Mouse (Mus musculus) left cerebral cortex, adult 18-20 months (tissue): ENCODE data around the gene Myo18b. TPM values are rescaled to one million over a fixed set of nuclear protein-coding genes. Genes with fewer than 3 reads are reported as not detected.

Source experiments
- DNase-seq, 2 experiments: peaks; one replicate each; pipeline ENCODE4 v3.0.0; 2021 to 2022; ENCODE audit warnings: low spot score in 2 of 2, mixed read lengths in 1 of 2
- total RNA-seq, 2 experiments: library from RNA; stranded (reverse); gene quantifications; 2 replicates each; pipeline ENCODE4 v1.2.3; 2021

Myo18b gene
- total RNA-seq, 2 experiments from 2014 or later, result 1.1 to 1.7 TPM

DNA sequence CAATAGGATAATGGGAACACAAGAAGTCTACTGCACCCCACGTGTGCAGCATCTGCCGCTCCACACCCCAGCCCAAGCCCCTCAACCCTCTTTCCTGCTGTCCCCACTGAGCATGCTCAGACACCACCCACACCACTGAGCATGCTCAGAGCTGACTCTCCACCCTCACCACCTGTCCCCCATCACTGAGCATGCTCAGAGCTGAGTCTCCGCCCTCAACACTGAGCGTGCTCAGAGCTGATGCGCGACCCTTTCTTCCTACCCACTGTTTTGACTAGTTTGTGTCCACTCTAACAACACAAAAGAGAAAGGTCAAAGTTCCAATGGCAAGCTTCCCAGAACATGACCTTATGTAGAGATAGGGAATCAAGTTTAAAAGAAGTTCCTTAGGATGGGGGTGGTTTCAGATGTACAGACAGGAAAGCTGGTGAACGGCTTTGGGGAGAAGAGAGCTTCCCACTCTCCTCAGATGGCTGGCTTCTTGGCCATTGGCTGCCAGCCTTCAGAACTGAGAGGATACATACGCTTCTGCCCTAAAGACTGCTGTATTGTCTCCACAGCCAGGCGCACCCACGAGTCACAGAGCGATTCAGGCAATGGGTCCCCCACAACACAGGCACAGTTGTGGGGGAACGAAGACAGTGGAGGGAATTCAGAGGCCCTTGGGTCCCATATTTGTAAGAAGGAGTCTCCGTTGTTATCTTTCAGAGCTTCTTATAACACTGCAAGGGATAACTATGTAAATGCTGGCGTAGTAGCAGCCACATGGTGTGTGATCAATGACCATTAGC, 209.7 kb downstream of the Myo18b start:
- no peak for DNase-seq

DNA sequence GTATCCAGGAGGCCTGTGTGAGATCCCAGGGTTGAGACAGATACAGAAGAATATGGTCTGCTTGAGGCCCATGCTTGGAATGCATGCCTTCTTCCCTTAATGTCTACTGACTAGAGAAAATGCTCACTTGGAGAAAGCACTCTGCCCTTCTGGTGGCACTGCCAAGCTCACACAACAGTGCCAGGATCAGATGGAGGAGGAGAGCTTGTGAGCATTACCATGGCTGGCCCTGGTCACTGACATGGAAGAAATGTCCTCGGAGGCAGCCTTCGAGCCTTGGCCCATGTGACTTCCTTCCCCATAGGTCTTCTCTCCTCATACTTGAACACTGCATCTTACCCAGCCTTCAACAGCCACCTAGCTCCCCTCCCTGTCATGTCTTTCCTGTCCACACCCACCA, 216.9 kb downstream of the Myo18b start:
- no peak for DNase-seq

DNA sequence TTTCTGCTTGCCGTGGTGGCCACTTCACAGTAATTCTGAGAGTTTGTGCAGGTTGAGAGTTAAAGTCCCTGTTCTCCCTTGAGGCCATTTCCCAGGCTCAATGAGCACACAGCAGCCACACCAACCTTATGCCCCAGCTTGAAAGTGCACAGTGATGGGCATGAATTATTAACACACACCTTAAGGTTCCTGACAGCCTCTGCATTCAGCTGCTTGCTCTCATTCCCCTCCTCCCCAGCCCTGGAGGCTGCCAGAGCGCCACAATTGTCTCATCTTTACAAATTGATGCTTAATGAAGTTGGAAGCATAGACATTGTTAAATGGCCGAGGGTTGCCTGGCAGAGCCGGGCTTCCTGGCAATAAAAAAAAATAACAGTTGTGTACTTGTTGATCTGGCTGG, 218.0 kb downstream of the Myo18b start:
- no peak for DNase-seq

DNA sequence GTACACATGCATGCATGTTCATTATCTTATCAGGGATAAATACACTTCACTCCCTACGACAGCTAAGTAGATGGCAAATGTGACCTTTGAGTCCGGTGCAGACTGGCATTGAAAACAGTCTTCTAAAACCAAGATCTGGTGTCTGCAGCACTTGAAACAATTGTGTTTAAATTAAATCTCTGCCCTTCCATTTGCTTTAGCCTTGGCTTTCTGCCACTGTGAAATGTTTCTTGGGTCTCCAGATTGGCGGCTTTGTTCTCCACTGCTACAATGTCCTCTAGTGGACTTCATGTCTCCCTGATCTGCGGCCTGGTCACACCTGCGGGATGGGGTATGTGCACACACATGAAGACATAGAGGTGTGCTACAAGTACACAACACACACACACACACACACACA, 221.4 kb downstream of the Myo18b start:
- DNase-seq, result no peak

DNA sequence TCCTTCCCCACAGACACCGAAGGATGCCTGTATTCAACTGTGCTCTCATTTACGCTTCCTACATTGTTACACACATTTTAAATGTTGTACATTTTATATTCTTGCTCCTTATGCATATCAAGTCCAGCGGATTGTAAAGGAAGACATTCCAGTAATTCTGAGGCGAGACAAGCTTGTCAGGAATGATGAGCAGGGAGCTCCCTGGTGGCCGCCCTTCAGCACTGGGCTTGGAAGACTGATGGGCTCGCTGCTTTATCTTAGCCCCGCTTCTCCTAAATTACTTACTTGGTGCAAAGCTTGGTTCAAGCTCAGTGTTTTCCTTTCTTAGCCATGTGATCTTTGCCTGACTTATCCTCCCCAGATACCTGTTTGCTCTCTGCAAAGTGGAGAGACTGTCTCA, 223.7 kb downstream of the Myo18b start:
- DNase-seq, result no peak

DNA sequence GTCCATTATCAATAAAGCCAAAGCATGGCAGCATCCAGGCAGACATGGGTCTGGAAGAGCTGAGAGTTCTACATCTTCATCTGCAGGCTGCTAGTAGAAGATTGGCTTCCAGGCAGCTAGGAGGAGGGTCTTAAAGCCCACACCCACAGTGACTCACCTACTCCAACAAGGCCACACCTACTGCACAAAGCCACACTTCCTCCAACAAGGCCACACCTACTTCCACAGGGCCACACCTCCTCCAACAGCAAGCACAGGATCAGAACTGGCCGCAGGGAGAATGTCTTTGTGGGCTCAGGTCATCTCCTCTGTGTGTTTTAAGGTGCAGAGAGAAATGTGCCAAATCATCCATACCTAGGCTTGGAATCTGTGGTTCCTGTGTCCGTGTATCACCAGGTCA, 224.2 kb downstream of the Myo18b start:
- DNase-seq, result no peak

DNA sequence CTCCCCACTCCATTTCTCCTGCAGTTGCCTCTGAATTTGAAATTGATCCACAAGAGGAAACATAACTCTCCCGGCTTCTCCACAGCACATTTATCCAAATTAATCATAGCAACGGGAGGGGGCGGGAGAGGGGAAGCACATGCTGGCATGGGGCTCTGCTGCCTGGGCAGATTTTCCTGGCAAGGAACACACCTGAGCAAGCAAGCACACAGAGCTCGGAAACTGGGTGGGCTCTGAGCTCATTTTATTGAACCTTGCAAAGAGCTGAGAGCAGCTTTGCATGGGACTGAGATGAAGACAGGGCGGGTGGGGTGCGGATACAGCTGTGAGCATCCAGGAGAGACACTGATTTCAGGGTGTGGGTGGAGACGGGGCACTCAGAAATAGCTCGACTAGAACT, 229.0 kb downstream of the Myo18b start:
- DNase-seq, result peak; percentile 17 to 37

DNA sequence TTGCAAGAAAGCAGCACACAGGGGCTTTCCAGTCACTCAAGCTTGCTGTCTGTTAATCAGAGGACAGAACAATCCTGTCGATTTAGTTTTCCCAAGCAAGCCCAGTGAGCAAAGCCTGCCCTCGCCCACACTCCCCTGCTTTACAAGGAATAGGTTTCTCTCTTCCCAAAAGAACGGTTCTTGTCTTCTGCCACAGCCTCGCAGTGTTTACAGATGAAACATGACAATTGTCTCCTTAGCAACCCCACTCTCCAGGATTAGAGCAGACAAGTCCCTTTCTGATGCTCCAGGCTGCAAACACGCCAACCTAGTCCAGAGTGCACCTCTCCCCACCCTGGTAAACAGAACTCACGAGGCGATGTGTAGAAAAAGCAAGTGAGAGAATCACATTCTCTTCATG, 230.5 kb downstream of the Myo18b start:
- DNase-seq, result peak; percentile 25 to 28

DNA sequence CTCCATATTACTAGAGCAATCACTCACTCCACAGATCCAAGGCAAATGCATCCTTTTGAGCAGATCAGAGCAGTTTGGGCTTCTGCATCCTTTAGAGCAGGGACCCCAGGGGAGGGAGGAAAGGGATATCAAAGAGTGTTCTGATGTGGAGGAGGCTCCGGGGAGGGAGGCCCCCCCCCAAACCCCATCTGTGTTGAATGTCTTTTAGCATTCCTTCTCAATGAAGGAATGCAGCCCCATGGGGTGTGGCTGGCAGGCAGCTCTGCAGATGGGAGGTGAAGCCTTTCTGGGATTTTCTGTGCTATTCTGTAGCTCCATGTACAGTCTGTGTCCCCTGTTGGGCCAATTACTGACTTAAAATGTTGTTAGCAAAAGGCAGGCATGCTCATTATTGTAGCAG, 232.5 kb downstream of the Myo18b start:
- DNase-seq, result no peak

DNA sequence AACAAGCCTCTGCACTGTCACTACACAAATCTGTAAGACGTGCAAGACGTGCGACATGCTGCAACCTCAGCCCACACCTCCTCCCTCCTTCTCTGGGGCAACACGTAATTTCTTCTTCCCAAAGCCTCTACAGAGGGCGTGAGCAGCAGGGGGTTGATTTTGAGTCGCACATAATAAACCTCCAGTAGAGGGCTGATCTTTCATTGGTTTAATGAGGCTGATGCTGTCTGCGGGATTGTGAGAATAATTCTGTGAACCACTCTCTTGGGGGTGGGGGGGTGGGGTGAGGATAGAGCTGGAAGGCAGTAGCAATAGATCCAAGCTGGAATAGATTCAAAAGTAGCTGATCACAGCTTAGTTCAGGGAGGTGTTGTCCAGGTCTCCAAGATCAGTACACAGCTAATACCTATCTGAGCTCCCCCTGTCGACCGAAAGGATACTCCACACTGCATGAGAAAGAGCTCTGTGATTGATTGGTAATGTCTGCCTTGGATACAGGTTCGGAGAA, 235.2 kb downstream of the Myo18b start:
- no peak for DNase-seq

DNA sequence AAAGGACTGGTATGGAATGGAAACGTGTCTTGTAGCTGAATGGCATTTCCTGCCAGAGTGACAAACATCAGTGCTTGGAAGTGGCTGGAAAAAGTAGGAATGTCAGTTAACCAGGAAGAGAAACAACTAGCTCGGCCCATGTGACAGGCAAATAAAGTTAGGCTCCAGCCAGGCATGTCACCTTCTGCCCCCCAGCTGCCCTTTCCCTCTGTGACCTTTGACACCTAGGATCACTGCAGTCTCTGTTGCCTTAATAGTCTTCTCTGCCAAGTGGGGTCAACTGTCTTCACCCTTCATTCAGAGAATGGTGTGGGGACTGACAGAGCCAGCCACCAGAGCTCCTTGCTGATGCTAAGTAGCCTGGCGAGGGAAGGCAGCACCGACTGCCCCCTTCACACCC, 236.9 kb downstream of the Myo18b start:
- DNase-seq, result no peak

DNA sequence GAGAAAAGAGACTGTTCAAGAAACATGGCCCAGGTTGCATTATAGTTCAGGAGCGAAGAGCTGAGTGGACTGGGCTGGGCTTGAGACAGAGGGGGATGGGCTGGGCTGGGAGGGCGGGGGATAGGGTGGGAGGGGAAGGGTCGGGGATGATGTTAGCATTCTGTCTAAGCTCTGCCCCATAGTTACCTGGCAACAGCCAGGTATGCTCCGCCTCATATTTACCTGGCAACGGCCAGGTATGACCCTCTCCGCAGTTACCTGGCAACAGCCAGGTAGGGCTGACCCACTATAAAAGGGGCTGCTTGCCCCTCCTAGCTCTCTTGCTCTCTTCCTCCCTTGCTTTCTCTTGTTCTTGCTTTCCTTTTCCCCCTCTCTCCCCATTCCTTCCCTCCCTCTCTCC, 239.4 kb downstream of the Myo18b start:
- no peak for DNase-seq

DNA sequence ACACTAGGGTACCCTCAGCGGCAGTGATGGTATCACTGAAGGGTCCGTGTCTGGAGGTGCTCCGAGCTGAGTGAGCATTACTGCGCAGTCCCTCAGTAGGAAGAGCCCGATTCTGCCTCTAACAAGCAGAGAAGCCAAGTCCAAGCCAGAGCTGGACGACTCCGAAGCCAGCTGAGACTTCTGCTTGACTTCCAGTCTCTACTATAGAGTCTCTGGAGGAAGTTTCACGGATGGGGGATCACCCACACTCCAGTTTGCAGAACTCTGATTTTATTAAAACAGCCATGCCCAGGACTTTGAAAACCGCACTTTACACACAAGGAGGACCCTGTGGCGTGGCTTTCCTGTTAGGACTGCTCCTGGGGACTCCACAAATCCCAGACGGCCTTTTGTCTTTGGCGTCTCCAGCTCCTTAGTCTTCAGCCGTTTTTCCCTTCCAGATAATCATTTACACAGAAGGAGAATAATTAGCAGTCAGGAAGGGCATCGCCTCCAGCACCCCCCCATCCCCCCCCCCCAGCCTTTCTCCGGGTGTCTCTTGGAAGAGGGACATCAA, 240.1 kb downstream of the Myo18b start:
- DNase-seq, result no peak

DNA sequence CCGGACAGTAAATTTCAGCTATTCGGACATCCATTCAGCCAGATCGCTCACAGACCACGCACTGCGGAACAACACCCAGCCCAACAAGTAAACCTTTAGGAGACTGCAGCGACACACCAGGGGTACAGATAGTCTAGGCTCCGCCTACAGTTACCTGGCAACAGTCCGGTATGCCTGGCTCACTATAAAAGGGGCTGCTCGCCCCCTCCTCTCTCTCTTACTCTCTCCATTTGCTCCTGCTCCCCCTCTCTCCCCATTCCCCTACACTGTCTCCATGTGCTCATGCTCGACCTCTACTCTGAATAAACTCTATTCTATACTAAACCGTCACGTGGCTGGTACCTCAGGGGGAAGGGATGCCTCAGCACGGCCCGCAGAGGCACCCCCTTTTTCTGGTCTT, 240.6 kb downstream of the Myo18b start:
- no peak for DNase-seq

DNA sequence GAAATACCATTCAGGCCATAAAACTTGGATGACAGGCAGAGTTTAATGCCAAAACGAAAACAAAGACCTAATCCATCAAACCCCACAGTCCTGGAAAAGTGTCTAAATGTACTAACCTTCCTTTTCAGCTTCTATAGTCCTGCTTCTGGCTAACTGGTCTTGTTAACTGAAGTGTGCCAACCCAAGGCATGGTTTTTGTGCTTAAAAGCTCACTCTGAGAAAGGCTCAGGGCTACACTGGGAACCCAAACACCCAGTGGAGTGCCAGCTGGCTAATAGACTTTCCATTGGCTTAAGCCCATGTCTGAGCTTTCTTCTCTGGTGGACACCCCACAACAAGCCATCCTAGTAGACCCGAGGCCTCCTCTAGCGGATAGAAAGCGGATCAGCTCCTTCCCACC, 244.1 kb downstream of the Myo18b start:
- no peak for DNase-seq

DNA sequence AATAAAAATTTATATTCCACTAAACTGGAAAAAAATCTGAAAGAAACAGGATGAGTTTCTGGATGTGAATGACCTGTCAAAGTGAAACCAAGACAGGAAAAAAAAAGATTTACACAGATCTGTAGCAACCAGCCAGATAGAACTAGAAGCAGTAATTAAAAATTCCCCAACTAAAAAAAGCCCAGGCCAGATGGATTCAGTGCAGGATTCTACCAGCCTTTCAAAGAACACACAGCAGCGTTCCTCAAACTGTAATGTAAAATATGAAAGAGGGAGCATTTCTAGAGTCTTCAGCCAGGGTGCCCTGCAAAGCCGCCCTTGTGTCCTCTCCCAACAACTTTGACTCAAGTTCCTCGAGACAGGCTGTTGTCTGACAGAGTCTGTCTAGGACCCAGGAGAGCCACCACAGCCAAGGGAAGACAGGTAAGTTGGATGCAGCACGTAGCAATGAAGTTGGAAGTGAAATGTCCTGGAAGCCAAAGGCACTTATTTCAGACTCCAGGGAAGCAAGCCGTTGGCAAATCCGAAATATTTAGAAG, 246.9 kb downstream of the Myo18b start:
- DNase-seq, result no peak

DNA sequence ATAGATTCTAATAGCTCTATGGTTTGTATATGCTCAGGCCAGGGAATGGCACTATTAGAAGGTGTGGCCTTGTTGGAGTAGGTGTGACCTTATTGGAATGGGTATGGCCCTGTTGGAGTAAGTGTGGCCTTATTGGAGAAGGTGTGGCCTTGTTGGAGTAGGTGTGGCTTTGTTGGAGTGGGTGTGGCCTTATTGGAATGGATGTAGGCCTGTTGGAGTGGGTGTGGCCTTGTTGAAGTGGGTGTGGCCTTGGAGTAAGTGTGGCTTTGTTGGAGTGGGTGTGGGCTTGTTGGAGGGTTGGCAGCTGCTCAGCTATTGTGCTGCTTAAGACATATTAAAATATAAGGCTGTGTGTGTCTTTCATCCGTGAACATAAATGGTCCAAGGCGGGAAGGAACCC, 249.3 kb downstream of the Myo18b start:
- no peak for DNase-seq

DNA sequence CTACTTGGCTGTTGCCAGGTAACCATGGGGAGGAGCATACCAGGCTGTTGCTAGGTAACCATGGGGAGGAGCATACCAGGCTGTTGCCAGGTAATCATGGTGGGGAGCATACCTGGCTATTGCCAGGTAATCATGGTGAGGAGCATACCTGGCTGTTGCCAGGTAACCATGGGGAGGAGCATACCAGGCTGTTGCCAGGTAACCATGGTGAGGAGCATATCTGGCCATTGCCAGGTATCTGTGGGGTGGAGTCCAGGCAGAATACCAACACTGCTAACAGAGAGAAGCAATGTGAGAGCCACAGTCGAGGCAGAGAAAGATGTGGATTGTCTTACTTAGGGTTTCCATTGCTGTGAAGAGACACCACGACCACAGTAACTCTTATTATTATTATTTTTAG, 250.6 kb downstream of the Myo18b start:
- DNase-seq, result no peak

DNA sequence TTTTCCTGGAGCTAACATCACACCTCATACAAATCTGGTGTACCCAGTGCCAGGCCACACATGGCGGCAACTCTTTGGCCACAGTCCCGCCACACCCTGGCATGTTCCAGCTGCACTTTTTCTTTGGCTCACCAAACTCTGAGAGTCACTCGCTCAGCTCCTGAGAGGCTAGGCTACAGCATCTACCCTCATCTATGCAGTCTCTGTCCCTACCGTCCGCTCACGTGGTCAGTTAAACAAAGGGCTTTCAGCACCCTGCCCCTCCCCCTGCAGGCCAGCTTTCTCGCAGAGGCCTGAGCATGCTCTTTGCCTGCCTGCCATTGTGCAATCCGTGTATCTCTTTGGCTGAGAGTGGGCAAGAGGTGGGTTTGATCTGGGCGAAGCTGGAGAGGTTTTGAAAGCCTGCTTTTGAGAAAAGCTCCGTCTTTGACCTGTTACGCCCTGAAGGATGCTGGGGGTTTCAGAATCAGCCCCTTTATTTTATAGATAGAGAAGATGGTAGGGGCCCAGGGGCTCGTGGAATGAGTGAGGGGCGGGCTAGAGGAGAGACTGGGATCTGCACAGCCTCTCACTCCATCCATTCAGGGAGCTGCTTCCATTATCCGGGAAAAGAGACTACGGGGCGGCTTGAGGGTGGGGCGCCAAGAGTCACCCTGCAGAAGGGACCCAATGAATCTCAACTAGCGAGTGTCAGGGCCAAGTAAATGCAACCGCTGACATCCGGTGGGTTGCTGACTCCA, 252.5 kb downstream of the Myo18b start:
- DNase-seq, result peak in 1 of 2 experiments; percentile 47

DNA sequence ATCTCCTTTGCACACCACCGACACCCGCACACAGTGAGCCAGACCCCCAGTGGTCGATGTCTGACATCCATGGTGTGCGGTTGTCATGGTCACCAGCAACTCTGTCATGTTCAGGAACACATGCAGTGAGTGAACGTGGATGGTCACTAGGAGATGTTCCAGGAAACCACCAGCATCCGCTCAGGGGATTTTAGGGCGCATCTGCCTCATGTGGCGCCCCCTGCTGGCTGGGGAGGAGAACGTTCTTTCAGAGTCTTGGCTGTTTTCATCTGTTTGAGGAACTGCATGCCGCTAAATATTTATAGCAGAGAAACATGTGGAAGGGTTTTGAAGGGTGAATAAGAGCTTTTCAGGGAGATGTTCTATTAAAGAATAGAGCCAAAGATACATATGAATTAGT, 253.4 kb downstream of the Myo18b start:
- peak; percentile 43 to 47 for DNase-seq

DNA sequence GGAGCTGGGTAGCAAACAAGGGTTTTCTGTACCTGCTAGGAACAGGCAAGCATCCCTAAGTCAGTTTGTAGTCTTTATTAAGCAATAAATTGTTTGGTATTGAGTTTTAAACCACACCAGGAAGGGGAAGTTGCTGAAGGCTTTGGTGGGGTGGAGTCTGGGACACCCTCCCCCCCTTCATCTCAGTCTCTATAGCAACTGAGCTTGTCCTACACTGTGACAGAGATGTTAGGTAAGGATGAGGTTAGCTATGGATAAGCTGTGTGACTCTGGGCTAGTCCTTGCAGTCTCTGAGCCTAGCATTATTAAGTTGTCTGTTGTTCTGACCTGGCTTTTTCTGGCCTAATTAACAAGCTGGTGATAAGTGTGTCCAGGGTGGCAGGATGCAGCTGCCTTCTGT, 254.4 kb downstream of the Myo18b start:
- DNase-seq, result no peak

DNA sequence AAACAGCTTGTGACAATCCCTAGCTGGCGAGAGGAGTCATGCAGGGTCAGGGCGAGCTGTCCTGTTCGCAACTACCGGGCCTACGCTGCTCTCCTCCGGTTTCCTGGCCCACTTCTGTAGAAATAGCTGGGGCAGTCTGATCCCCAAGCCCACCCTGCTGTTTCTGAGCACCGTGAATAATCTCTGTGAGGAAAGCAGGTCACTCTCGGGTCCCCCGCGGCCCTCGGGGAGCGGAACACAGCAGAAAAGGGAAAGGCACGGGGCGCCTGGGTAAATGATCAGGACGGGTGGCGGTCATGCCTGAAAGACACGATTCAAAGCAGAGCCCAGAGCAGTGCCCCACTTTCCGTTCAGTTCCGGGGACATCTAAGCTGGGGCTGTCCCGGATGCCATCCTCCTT, 255.0 kb downstream of the Myo18b start:
- DNase-seq, result no peak
